Comparison of ENCODE assay signal across 8 mouse cellular contexts in the genomic region with DNA sequence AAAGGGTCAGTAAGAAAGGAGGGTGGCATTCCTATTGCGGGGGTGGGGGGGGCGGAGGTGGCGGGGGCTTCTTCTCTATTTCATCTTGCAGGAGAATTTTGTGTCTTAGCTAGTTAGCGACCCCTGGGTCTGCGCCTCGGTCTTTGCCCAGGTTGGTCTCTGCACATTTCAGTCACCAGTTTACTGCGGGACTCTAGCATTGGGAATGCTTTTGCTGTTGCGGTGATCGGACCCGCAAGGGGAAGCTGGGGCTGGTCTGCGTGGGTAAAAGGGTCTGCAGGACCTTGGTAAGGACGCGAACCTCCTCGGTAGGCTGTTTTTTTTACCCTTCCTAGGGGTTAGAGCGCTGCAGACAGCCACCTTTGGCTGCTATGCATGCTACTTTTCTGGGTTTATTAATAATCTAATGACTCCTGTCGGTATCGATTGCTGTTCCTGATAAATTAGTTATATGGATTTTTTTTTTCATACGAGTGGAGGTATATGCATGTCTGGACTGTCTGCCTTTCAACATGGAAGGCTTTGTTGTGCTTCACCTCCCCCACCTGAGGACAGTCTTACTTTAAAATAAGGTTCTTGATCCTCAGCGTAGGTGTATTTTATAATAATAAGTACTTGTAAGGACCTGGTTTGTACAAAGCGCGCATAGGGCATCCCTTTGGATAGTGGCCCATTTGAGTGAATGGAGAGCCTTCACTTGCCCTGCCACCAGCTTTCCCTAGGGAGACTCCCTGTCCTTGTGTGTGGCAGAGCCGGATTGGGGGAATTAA. TPM values are rescaled to one million over a fixed set of nuclear protein-coding genes. Genes with fewer than 3 reads are reported as not detected.
DNase-seq lines count a peak whose midpoint lies in the region; ATAC-seq and TF ChIP-seq lines count a peak whose summit lies in the region.

No protein-coding gene starts in this region.

- H3K4me2 ChIP-seq in embryonic facial prominence, embryonic 14.5 days (ENCODE audit: low read depth, low read length): peak overlapping the region; percentile 95
- peak overlapping the region; percentile 83 for H3K4me2 ChIP-seq in intestine, postnatal 0 days (replicated peaks; ENCODE audit: low read depth)
- H3K4me2 ChIP-seq in midbrain, embryonic 13.5 days (replicated peaks): peak overlapping the region; percentile 78

- peak overlapping the region; percentile 94 for H3K9ac ChIP-seq in MEL (ENCODE audit: control insufficient read depth, low read depth, low read length, poor library complexity, severe bottlenecking)
- H3K9ac ChIP-seq in embryonic facial prominence, embryonic 14.5 days (ENCODE audit: low read depth, low read length): peak overlapping the region; percentile 94
- peak overlapping the region; percentile 96 for H3K9ac ChIP-seq in intestine, postnatal 0 days (ENCODE audit: low read depth, low read length)
- peak overlapping the region; percentile 94 for H3K9ac ChIP-seq in midbrain, embryonic 13.5 days (replicated peaks)

- no peaks in the 10 kb centered on the region for H3K27me3 ChIP-seq in MEL (ENCODE audit: control insufficient read depth in 1 of 2, insufficient read depth in 2 of 2, low read length in 2 of 2)
- H3K27me3 ChIP-seq in embryonic facial prominence, embryonic 14.5 days (replicated peaks; ENCODE audit: control insufficient read depth, insufficient read depth, low read length): no peaks in the 10 kb centered on the region
- no peaks in the 10 kb centered on the region for H3K27me3 ChIP-seq in intestine, postnatal 0 days (replicated peaks; ENCODE audit: control insufficient read depth, insufficient read depth, low read length)
- peaks cover 6% of the 10 kb centered on the region; the same call in 1 of the 2 replicates for H3K27me3 ChIP-seq in midbrain, embryonic 13.5 days

- TF ChIP-seq EP300 in MEL (IDR thresholded peaks at IDR 0.05; ENCODE audit: low read depth in 1 of 2, low read length in 2 of 2): no peak

- peaks cover 42% of the 10 kb centered on the region for H3K79me2 ChIP-seq in MEL (ENCODE audit: control insufficient read depth, insufficient read depth, low read length, poor library complexity)

- no peak for TF ChIP-seq POLR2A in MEL (IDR thresholded peaks at IDR 0.05; ENCODE audit: control insufficient read depth in 1 of 2, insufficient read depth in 1 of 2, low read depth in 1 of 2, low read length in 2 of 2, poor library complexity in 1 of 2)

- peaks cover 5 to 7% of the 10 kb centered on the region in 2 experiments for H3K4me1 ChIP-seq in MEL (ENCODE audit: control insufficient read depth in 1 of 2, insufficient read depth in 2 of 2, low read length in 2 of 2)
- H3K4me1 ChIP-seq in embryonic facial prominence, embryonic 14.5 days (ENCODE audit: control insufficient read depth, insufficient read depth, low read length): peaks cover 18% of the 10 kb centered on the region
- 0 out of 2 replicates have a peak, but pooled peaks cover 4% of the 10 kb centered on the region for H3K4me1 ChIP-seq in intestine, postnatal 0 days (replicated peaks; ENCODE audit: control insufficient read depth, insufficient read depth, low read length)
- H3K4me1 ChIP-seq in midbrain, embryonic 13.5 days (replicated peaks): peaks cover 21% of the 10 kb centered on the region

- H3K27ac ChIP-seq in MEL (ENCODE audit: control insufficient read depth, low read depth, low read length): peak overlapping the region; percentile 15; the same call in 1 of the 2 replicates
- no peak overlapping the region for H3K27ac ChIP-seq in embryonic facial prominence, embryonic 14.5 days (replicated peaks; ENCODE audit: low read depth, low read length)
- no peak overlapping the region for H3K27ac ChIP-seq in intestine, postnatal 0 days (ENCODE audit: low read depth, low read length)
- peak overlapping the region; percentile 63 for H3K27ac ChIP-seq in midbrain, embryonic 13.5 days

- H3K4me3 ChIP-seq in MEL (ENCODE audit: control insufficient read depth in 1 of 2, insufficient read depth in 1 of 2, low read depth in 2 of 2, low read length in 2 of 2): peak overlapping the region; percentile 73 to 97
- peak overlapping the region; percentile 93 for H3K4me3 ChIP-seq in embryonic facial prominence, embryonic 14.5 days (ENCODE audit: low read depth, low read length)
- H3K4me3 ChIP-seq in intestine, postnatal 0 days (ENCODE audit: low read depth, low read length): peak overlapping the region; percentile 98
- peak overlapping the region; percentile 92 for H3K4me3 ChIP-seq in midbrain, embryonic 13.5 days (replicated peaks)

- TF ChIP-seq RAD21 in MEL (IDR thresholded peaks at IDR 0.05; ENCODE audit: low read depth, low read length): no peak

- 8% methylated on average over 22 of the region's 22 CpGs for WGBS in embryonic facial prominence, embryonic 14.5 days
- WGBS in intestine, postnatal 0 days: 7% methylated on average over 22 of the region's 22 CpGs
- WGBS in midbrain, embryonic 13.5 days: 9% methylated on average over 22 of the region's 22 CpGs

- H3K36me3 ChIP-seq in MEL (ENCODE audit: control insufficient read depth in 1 of 2, insufficient read depth in 2 of 2, low read length in 2 of 2): peaks cover 0 to 17% of the 10 kb centered on the region in 2 experiments; a peak in 2 of 4 replicates
- no peaks in the 10 kb centered on the region for H3K36me3 ChIP-seq in embryonic facial prominence, embryonic 14.5 days (ENCODE audit: control insufficient read depth, insufficient read depth, low read length)
- no peaks in the 10 kb centered on the region for H3K36me3 ChIP-seq in intestine, postnatal 0 days (ENCODE audit: control insufficient read depth, insufficient read depth)
- no peaks in the 10 kb centered on the region for H3K36me3 ChIP-seq in midbrain, embryonic 13.5 days

- H3K9me3 ChIP-seq in MEL (replicated peaks; ENCODE audit: insufficient read depth, low read length): no peaks in the 10 kb centered on the region
- H3K9me3 ChIP-seq in embryonic facial prominence, embryonic 14.5 days (ENCODE audit: control insufficient read depth, low read length): no peaks in the 10 kb centered on the region
- no peaks in the 10 kb centered on the region for H3K9me3 ChIP-seq in intestine, postnatal 0 days (ENCODE audit: control insufficient read depth)
- H3K9me3 ChIP-seq in midbrain, embryonic 13.5 days: no peaks in the 10 kb centered on the region

- no peak for TF ChIP-seq CTCF in MEL (IDR thresholded peaks at IDR 0.05 in 2 of 3, conservative IDR thresholded peaks at IDR 0.05 in 1 of 3; ENCODE audit: control insufficient read depth in 1 of 3, insufficient read depth in 1 of 3, low read depth in 2 of 3, low read length in 3 of 3, poor library complexity in 1 of 3, severe bottlenecking in 1 of 3)
- TF ChIP-seq CTCF in intestine, postnatal 0 days (IDR thresholded peaks at IDR 0.05; ENCODE audit: low read depth): 0 out of 2 replicates have a peak, but pooled peaks have one; percentile 5

- DNase-seq in kidney, adult 11 months: peak; percentile 11
- no peak for DNase-seq in kidney, postnatal 25 days
- DNase-seq in MEL (ENCODE audit: low read depth, low spot score): peak; percentile 50
- peak; percentile 38 for DNase-seq in embryonic facial prominence, embryonic 14.5 days (ENCODE audit: low spot score)
- no peak for DNase-seq in urinary bladder, adult 18-20 months (ENCODE audit: low spot score in 2 of 2)

- no peak for ATAC-seq in embryonic facial prominence, embryonic 14.5 days (ENCODE audit: low read depth)
- ATAC-seq in intestine, postnatal 0 days: no peak
- ATAC-seq in midbrain, embryonic 13.5 days: no peak
- ATAC-seq in inflammation-experienced regulatory T-cells, adult 6 months: no peak

TF ChIP-seq in MEL, 35 proteins besides CTCF, POLR2A, EP300 and RAD21:
- TF ChIP-seq ETS1 (IDR thresholded peaks at IDR 0.05; ENCODE audit: low read depth, low read length): no peak
- TF ChIP-seq NELFE (IDR thresholded peaks at IDR 0.05; ENCODE audit: low read depth, low read length): no peak
- TF ChIP-seq SIN3A (IDR thresholded peaks at IDR 0.05; ENCODE audit: low read length): peak; percentile 5; the same call in 1 of the 2 replicates
TF ChIP-seq in MEL: peak in this region for 1.

RNA-seq across cellular contexts. Expression of gene Atp2b1, which starts 2.0 kb away (rescaled TPM):
- total RNA-seq in MEL (2012; rRNA removed): 23.5 and 29.4 TPM in 2 replicates
- 10 to 100 TPM in 1 of 2 experiments, not detected in 1; 26.6 TPM for polyA plus RNA-seq in MEL (2012; ENCODE audit: insufficient read depth in 1 of 2, insufficient read length in 2 of 2, low read depth in 1 of 2, low replicate concordance in 2 of 2, missing spikeins in 1 of 2)
- 105 and 121 TPM in 2 replicates for polyA plus RNA-seq in embryonic facial prominence, embryonic 14.5 days (2014; fragmentation: Nextera tagmentation; extraction: Ambion mirVana)
- polyA plus RNA-seq in intestine, postnatal 0 days (2015; fragmentation: Nextera tagmentation; extraction: Ambion mirVana): 179 and 193 TPM in 2 replicates
- polyA plus RNA-seq in midbrain, embryonic 13.5 days (2015; fragmentation: Nextera tagmentation; extraction: Ambion mirVana): 160 and 175 TPM in 2 replicates
- 100 to 1,000 TPM; 144 to 179 (median 149) TPM for polyA plus RNA-seq in inflammation-experienced regulatory T-cells, adult 6 months (2017; shearing (Covaris generic))

Comparison
In these comparisons a context has a peak if more than half of its experiments do, and no peak if none do; other contexts are left out.
1. DNase-seq: peak in kidney, adult 11 months (single experiment), MEL (single experiment) and embryonic facial prominence, embryonic 14.5 days (single experiment); none in kidney, postnatal 25 days (0 of 2) and urinary bladder, adult 18-20 months (0 of 2).
2. H3K27ac ChIP-seq: peak in MEL (single experiment) and midbrain, embryonic 13.5 days (single experiment); none in embryonic facial prominence, embryonic 14.5 days (single experiment) and intestine, postnatal 0 days (single experiment).
3. Peak in every context shown above with its lines, with median percentiles within 50 percentile points of each other: H3K4me3 ChIP-seq, H3K9ac ChIP-seq and H3K4me2 ChIP-seq.